Mouse (Mus musculus) testis, postnatal 14 days (tissue): ENCODE measurements around the gene Polr3b.

Experiments used
- DNase-seq: peaks from one replicate; pipeline ENCODE4 v3.0.0; 2021; ENCODE audit warnings: low spot score

Polr3b gene

GRCm38 (mm10) chr10:84760118-84761111, 138.3 kb downstream of the Polr3b start:
- no peak for DNase-seq

- DNase-seq: no peak
Observed at GRCm38 (mm10) chr10:84768766-84769165, 146.7 kb downstream of the Polr3b start.

- DNase-seq: no peak
Observed at GRCm38 (mm10) chr10:84772380-84773130, 150.5 kb downstream of the Polr3b start.

DNA sequence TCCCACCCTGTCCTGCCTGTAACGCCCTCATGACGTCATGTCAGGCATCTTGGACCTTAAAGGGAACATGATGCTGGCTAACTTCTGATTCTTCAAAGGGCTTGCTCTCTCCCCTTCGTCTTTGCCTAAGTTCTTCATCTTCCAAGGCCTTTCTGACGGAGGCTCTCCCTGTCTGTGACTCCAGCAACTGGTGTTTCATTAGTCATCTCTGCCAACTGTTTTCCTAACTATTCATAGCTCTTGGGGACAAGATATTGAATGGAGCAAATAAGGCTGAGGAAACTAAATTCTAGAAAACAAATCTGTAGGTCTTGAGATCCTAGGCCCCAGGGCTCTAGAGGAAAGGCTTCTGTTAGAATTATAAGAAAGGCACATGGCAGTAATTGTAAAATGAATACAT, 151.8 kb downstream of the Polr3b start:
- DNase-seq: no peak

- no peak for DNase-seq
Observed at GRCm38 (mm10) chr10:84774573-84774972, 152.5 kb downstream of the Polr3b start.
